Mouse (Mus musculus) midbrain, postnatal 0 days (tissue): ENCODE measurements around the gene Dmrtc2. TPM values are rescaled to one million over a fixed set of nuclear protein-coding genes. Genes with fewer than 3 reads are reported as not detected.
"Not testable (repeated sequence)": the region's sequence is repeated elsewhere in the genome, so short reads cannot be mapped to it uniquely, and the experiment has no call there.

ENCODE experiments used
- ATAC-seq: fragments of 200-750 bp; cut with Nextera tagmentation; 2 replicates; pipeline ENCODE4 v1.8.0; 2017; ENCODE audit warnings: moderate number of reproducible peaks, mild to moderate bottlenecking, moderate TSS enrichment, moderate library complexity; ENCODE audit not compliant: low FRiP score
- DNase-seq: peaks from one replicate; pipeline ENCODE4 v3.0.0-alpha.2; 2015; ENCODE audit warnings: low spot score
- H3K27ac ChIP-seq: fragments of 300-500 bp; sonication (generic); 2 replicates; pipeline ENCODE4 v1.5.1; 2014; ENCODE audit warnings: low read depth, mild to moderate bottlenecking, low read length, mixed read lengths
- H3K27me3 ChIP-seq: fragments of 300-500 bp; sonication (generic); 2 replicates; pipeline ENCODE4 v1.6.1; 2014; ENCODE audit warnings: low read length, control low read depth, mixed read lengths; ENCODE audit not compliant: insufficient read depth
- H3K36me3 ChIP-seq: fragments of 300-500 bp; sonication (generic); 2 replicates; pipeline ENCODE4 v1.6.1; 2014; ENCODE audit warnings: low read length, control low read depth, mixed read lengths; ENCODE audit not compliant: insufficient read depth
- H3K4me1 ChIP-seq: fragments of 300-500 bp; sonication (generic); 2 replicates; pipeline ENCODE4 v1.6.1; 2014; ENCODE audit warnings: mild to moderate bottlenecking, control low read depth, antibody characterized with exemption, low read length, mixed read lengths; ENCODE audit not compliant: insufficient read depth
- H3K4me2 ChIP-seq: fragments of 300-500 bp; sonication (generic); 2 replicates; pipeline ENCODE4 v1.6.1; 2014; ENCODE audit warnings: low read depth, mild to moderate bottlenecking, low read length, mixed read lengths; ENCODE audit not compliant: poor library complexity, severe bottlenecking
- H3K4me3 ChIP-seq: fragments of 300-500 bp; sonication (generic); 2 replicates; pipeline ENCODE4 v1.5.1; 2014; ENCODE audit warnings: low read depth, mild to moderate bottlenecking, low read length, moderate library complexity
- H3K9ac ChIP-seq: fragments of 300-500 bp; sonication (generic); replicated peaks from 2 replicates; pipeline ENCODE4 v1.6.1; 2014; ENCODE audit warnings: mild to moderate bottlenecking, low read length, moderate library complexity, mixed read lengths; ENCODE audit not compliant: poor library complexity, severe bottlenecking
- H3K9me3 ChIP-seq: fragments of 300-500 bp; sonication (generic); 2 replicates; pipeline ENCODE4 v1.6.1; 2016; ENCODE audit warnings: low read length, control low read depth
- CTCF ChIP-seq: IDR thresholded peaks from 2 replicates; pipeline ENCODE4 v1.5.1; 2016; ENCODE audit warnings: antibody characterized with exemption, mild to moderate bottlenecking
- WGBS: fragments of 180-500 bp; shearing (Covaris S2); extraction: QIAGEN DNeasy Blood & Tissue Kit; methylation state at CpG from one replicate; pipeline ENCODE4 v1.1.7; 2014; 5-methylcytosine and 5-hydroxymethylcytosine counted together
- polyA plus RNA-seq: library from polyadenylated mRNA; unstranded; fragments of >200 nt; fragmentation: Nextera tagmentation; extraction: Ambion mirVana; gene quantifications from 2 replicates; pipeline ENCODE4 v1.2.1, GENCODE M21; 2015
- total RNA-seq: library from RNA; depleted of rRNA; stranded (reverse); fragments of >200 nt; gene quantifications from 2 replicates; pipeline ENCODE4 v1.2.3, GENCODE M21; 2014; rRNA removed

Dmrtc2 gene
- total RNA-seq (0.11 TPM in 1 of 2 replicates, not detected in the other), polyA plus RNA-seq (0.31 and 0.70 TPM in 2 replicates)

GRCm38 (mm10) chr7:24869532-24870165 lies at the start of gene Dmrtc2, which contains the start of gene Lypd4:
Gene Dmrtc2, plus strand, starts transcription at chr7:24870057.
Gene Lypd4, minus strand, starts transcription at chr7:24869941.
- peak; percentile 51 for ATAC-seq

GRCm38 (mm10) chr7:24824452-24824851 lies 45.4 kb upstream of the Dmrtc2 start:
- WGBS, result 76% methylated on average over 7 of the region's 7 CpGs
- Histone ChIP-seq H3K9ac (no peak overlapping the region), H3K4me2 (no peak overlapping the region), H3K9me3 (no peaks in the 10 kb centered on the region), H3K4me3 (no peak overlapping the region), H3K27me3 (no peaks in the 10 kb centered on the region), H3K4me1 (no peaks in the 10 kb centered on the region), H3K36me3 (no peaks in the 10 kb centered on the region), H3K27ac (no peak overlapping the region)
- no peak for DNase-seq
- TF ChIP-seq CTCF, result no peak
- no peak for ATAC-seq

More at GRCm38 (mm10) chr7:24869532-24870165, at the start of gene Dmrtc2, which contains the start of gene Lypd4:
- H3K9ac ChIP-seq, result no peak within 1 kb of the TSS
- DNase-seq, result no peak
- H3K4me1 ChIP-seq, result no peaks in the 10 kb centered on the region
- H3K27ac ChIP-seq, result no peak within 1 kb of the TSS
- H3K36me3 ChIP-seq, result no peaks in the 10 kb centered on the region
- no peak for TF ChIP-seq CTCF
- 51% methylated on average over 40 of the region's 41 CpGs for WGBS
- no peak within 1 kb of the TSS for H3K4me2 ChIP-seq
- H3K4me3 ChIP-seq, result no peak within 1 kb of the TSS
- H3K27me3 ChIP-seq, result no peaks in the 10 kb centered on the region
- no peaks in the 10 kb centered on the region for H3K9me3 ChIP-seq

DNA sequence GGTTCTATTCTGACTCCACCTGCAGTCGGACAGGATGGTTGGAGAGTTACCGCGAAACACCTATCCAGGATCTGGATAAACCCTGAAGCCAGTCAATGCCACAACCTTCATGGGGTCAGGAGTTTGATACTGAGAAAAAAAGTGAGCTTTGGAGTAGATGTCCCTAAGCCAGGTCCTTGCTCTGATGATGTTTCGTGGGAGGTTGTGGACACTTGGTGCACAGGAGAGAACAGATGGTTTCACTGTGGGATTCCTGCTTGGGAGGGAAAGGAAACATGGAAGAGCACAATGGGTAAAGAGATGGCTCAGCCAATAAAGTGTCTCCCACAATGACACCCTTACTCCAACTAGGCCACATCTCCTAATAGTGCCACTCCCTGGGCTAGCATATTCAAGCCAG lies 42.7 kb upstream of the Dmrtc2 start:
- no peak for TF ChIP-seq CTCF
- H3K36me3 ChIP-seq, result no peaks in the 10 kb centered on the region
- DNase-seq (no peak), ATAC-seq (no peak)
- H3K27me3 ChIP-seq, result no peaks in the 10 kb centered on the region
- no peaks in the 10 kb centered on the region for H3K4me1 ChIP-seq
- no peak overlapping the region for H3K4me2 ChIP-seq
- no peaks in the 10 kb centered on the region for H3K9me3 ChIP-seq
- no peak overlapping the region for H3K27ac ChIP-seq
- no peak overlapping the region for H3K9ac ChIP-seq
- no peak overlapping the region for H3K4me3 ChIP-seq
- WGBS, result 94% methylated on average over 4 of the region's 4 CpGs

- DNase-seq, H3K4me2 ChIP-seq, H3K4me3 ChIP-seq: not testable (repeated sequence)
Observed at GRCm38 (mm10) chr7:24838732-24839409, 31.0 kb upstream of the Dmrtc2 start.

GRCm38 (mm10) chr7:24839410-24839808 lies 30.4 kb upstream of the Dmrtc2 start:
- Histone ChIP-seq H3K27me3 (no peaks in the 10 kb centered on the region), H3K27ac (no peak overlapping the region), H3K9me3 (no peaks in the 10 kb centered on the region), H3K4me1 (no peaks in the 10 kb centered on the region), H3K4me2 (no peak overlapping the region), H3K9ac (no peak overlapping the region), H3K36me3 (no peaks in the 10 kb centered on the region), H3K4me3 (no peak overlapping the region)
- TF ChIP-seq CTCF, result no peak
- ATAC-seq (no peak), DNase-seq (no peak)
- 81% methylated on average over 8 of the region's 8 CpGs for WGBS

More at GRCm38 (mm10) chr7:24838732-24839409, 31.0 kb upstream of the Dmrtc2 start:
- H3K9me3 ChIP-seq, H3K4me1 ChIP-seq, H3K36me3 ChIP-seq, H3K27ac ChIP-seq, H3K9ac ChIP-seq, ATAC-seq, H3K27me3 ChIP-seq: not testable (repeated sequence)
- 59% methylated on average over 11 of the region's 13 CpGs for WGBS

GRCm38 (mm10) chr7:24840331-24840730 lies 29.5 kb upstream of the Dmrtc2 start:
- no peak overlapping the region for H3K27ac ChIP-seq
- WGBS, result 57% methylated on average over 3 of the region's 3 CpGs
- H3K27me3 ChIP-seq, result no peaks in the 10 kb centered on the region
- H3K9ac ChIP-seq, result no peak overlapping the region
- H3K36me3 ChIP-seq, result no peaks in the 10 kb centered on the region
- TF ChIP-seq CTCF, result no peak
- no peak for ATAC-seq
- H3K4me3 ChIP-seq, result no peak overlapping the region
- no peaks in the 10 kb centered on the region for H3K9me3 ChIP-seq
- no peaks in the 10 kb centered on the region for H3K4me1 ChIP-seq
- H3K4me2 ChIP-seq, result no peak overlapping the region
- no peak for DNase-seq
